Mouse (Mus musculus) layer of hippocampus, adult 9-11 months (tissue): ENCODE data around the gene Epha10.

Source experiments
- DNase-seq: peaks from one replicate; pipeline ENCODE4 v3.0.0; 2022

Gene Epha10

GRCm38 (mm10) chr4:124880599-124880998 is at the start of gene Epha10:
Gene Epha10, plus strand, starts transcription at chr4:124880899.
- DNase-seq, result no peak

GRCm38 (mm10) chr4:124832796-124833195 is 47.9 kb upstream of the Epha10 start:
- no peak for DNase-seq

GRCm38 (mm10) chr4:124838035-124838700 is 42.5 kb upstream of the Epha10 start:
- no peak for DNase-seq

GRCm38 (mm10) chr4:124840998-124841397 is 39.7 kb upstream of the Epha10 start:
- DNase-seq, result no peak

GRCm38 (mm10) chr4:124843493-124843892 is 37.2 kb upstream of the Epha10 start:
- no peak for DNase-seq

- DNase-seq, result peak; percentile 85
Measured at GRCm38 (mm10) chr4:124847573-124847972, 33.1 kb upstream of the Epha10 start.

- DNase-seq, result peak; percentile 86
Measured at GRCm38 (mm10) chr4:124849631-124850260, 31.0 kb upstream of the Epha10 start.

GRCm38 (mm10) chr4:124850261-124850913 is 30.3 kb upstream of the Epha10 start, which contains the start of gene Yrdc:
Gene Yrdc, plus strand, starts transcription at chr4:124850679.
- DNase-seq, result peak; percentile 94

GRCm38 (mm10) chr4:124850933-124851658 is 29.6 kb upstream of the Epha10 start, which contains the start of gene 1110065P20Rik:
Gene 1110065P20Rik, minus strand, starts transcription at chr4:124851196.
- peak; percentile 78 for DNase-seq

- DNase-seq, result peak; percentile 65
Measured at GRCm38 (mm10) chr4:124856294-124856693, 24.4 kb upstream of the Epha10 start.

GRCm38 (mm10) chr4:124858370-124858769 is 22.3 kb upstream of the Epha10 start:
- no peak for DNase-seq

GRCm38 (mm10) chr4:124860446-124860845 is 20.3 kb upstream of the Epha10 start:
- DNase-seq, result no peak

- DNase-seq, result no peak
Measured at GRCm38 (mm10) chr4:124861283-124862188, 19.2 kb upstream of the Epha10 start, which contains the start of gene Maneal. Gene Maneal, minus strand, starts transcription at chr4:124862171.

GRCm38 (mm10) chr4:124872719-124873118 is 8.0 kb upstream of the Epha10 start:
- DNase-seq, result no peak

- DNase-seq, result peak; percentile 79
Measured at GRCm38 (mm10) chr4:124881341-124881908, 726 bp downstream of the Epha10 start.

- DNase-seq, result no peak
Measured at GRCm38 (mm10) chr4:124882151-124882729, 1.5 kb downstream of the Epha10 start.

GRCm38 (mm10) chr4:124888702-124889101 is 8.0 kb downstream of the Epha10 start:
- no peak for DNase-seq

- DNase-seq, result peak; percentile 36
Measured at GRCm38 (mm10) chr4:124889935-124890334, 9.2 kb downstream of the Epha10 start.

GRCm38 (mm10) chr4:124890831-124891230 is 10.1 kb downstream of the Epha10 start:
- DNase-seq, result peak; percentile 71

- no peak for DNase-seq
Measured at GRCm38 (mm10) chr4:124893769-124894168, 13.1 kb downstream of the Epha10 start.
